Mouse (Mus musculus) testis, adult 2 months (tissue): Measurements from ENCODE around the gene Otud7a. TPM values are rescaled to one million over a fixed set of nuclear protein-coding genes. Genes with fewer than 3 reads are reported as not detected.
"Not testable (repeated sequence)": the region's sequence is repeated elsewhere in the genome, so short reads cannot be mapped to it uniquely, and the experiment has no call there.

Experiments used
- H3K27ac ChIP-seq: fragments of 200-500 bp; 2 replicates; pipeline ENCODE4 v1.5.1; 2012; ENCODE audit warnings: low read depth, low read length; ENCODE audit not compliant: control insufficient read depth, insufficient read depth
- H3K27me3 ChIP-seq: fragments of 200-500 bp; 2 replicates; pipeline ENCODE4 v1.6.1; 2012; ENCODE audit warnings: mild to moderate bottlenecking, low read length, moderate library complexity; ENCODE audit not compliant: control insufficient read depth, insufficient read depth
- H3K36me3 ChIP-seq: fragments of 200-500 bp; 2 replicates; pipeline ENCODE4 v1.6.1; 2012; ENCODE audit warnings: mild to moderate bottlenecking, low read length; ENCODE audit not compliant: control insufficient read depth, insufficient read depth
- H3K4me1 ChIP-seq: fragments of 200-500 bp; 2 replicates; pipeline ENCODE4 v1.6.1; 2012; ENCODE audit warnings: low read length; ENCODE audit not compliant: control insufficient read depth, insufficient read depth
- H3K4me3 ChIP-seq: fragments of 200-500 bp; 2 replicates; pipeline ENCODE4 v1.5.1; 2012; ENCODE audit warnings: low read depth, mild to moderate bottlenecking, low read length, moderate library complexity, mixed read lengths; ENCODE audit not compliant: control insufficient read depth
- CTCF ChIP-seq: fragments of 200-500 bp; IDR thresholded peaks from 2 replicates; pipeline ENCODE4 v1.5.1; 2012; ENCODE audit warnings: low read depth, mild to moderate bottlenecking, inconsistent platforms, low read length, moderate library complexity; ENCODE audit not compliant: control insufficient read depth, insufficient read depth, insufficient replicate concordance
- POLR2A ChIP-seq: fragments of 200-500 bp; IDR thresholded peaks from 2 replicates; pipeline ENCODE4 v1.6.1; 2012; ENCODE audit warnings: low read depth, mild to moderate bottlenecking, inconsistent platforms, low read length, moderate library complexity; ENCODE audit not compliant: control insufficient read depth
- polyA plus RNA-seq: library from polyadenylated mRNA; depleted of rRNA; stranded (reverse); fragments of >200 nt; gene quantifications from 2 replicates; pipeline ENCODE4 v1.2.3, GENCODE M21; 2012

The Otud7a gene
- polyA plus RNA-seq, 1 experiment = 6.3 TPM

DNA sequence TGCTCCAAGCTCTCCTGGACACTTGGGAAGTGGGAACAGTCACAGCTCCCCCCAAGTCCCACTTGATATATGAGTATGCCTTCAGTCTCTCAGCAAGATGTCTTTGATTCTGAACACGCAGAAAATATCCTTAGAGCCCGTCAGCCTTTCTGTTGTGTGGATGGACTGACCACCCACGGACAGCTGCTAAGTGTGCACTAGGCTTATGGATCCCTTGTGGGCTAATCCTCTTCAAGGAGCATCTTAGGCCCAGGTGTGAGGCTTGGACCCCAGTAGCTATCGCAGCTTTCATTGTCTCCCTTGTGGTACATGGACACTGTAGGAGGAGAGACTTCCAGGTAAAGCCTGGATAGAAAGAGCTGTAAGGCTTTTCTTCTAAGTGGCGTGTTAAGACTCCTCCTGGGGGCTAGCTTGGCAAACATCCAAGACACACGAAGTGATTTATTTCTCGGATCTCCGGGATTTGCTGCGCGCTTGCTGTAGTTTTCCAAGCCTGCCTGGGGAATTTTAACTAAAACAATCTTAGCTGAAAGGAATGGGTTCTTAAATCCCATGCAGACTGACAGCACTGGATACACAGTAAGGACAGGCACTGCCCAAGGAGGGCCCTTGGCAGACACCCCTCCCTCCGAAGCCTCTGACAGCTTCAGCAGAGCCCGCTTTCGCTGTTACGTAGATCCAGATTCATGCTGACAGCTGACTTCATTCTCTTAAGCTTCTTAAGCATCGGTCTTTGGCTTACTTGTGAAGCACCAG lies 223.6 kb downstream of the Otud7a start:
- H3K4me3 ChIP-seq = no peak overlapping the region
- no peak for TF ChIP-seq POLR2A
- no peak for TF ChIP-seq CTCF
- no peaks in the 10 kb centered on the region for H3K36me3 ChIP-seq
- H3K4me1 ChIP-seq = no peaks in the 10 kb centered on the region
- no peak overlapping the region for H3K27ac ChIP-seq
- no peaks in the 10 kb centered on the region for H3K27me3 ChIP-seq

DNA sequence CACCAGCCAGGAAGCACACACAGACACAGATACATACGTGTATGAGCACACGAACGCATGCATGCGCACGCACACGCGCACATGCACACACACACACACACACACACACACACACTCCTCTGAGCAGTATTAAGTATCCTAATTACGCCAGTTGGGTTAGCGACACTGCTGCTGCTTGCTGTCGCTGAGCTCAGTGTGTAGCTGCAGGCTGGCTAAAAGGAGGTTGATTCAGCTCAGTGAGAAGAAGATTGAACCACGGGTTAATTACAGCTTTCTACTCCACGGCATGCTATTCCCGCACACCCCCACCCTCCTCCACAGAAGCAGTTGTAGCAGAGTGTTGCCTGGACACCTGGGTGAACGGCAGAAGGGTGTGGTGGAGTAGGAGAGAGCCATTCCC lies 224.4 kb downstream of the Otud7a start:
- no peaks in the 10 kb centered on the region for H3K27me3 ChIP-seq
- TF ChIP-seq POLR2A (no peak), CTCF (no peak)
- no peaks in the 10 kb centered on the region for H3K36me3 ChIP-seq
- no peak overlapping the region for H3K27ac ChIP-seq
- H3K4me1 ChIP-seq = no peaks in the 10 kb centered on the region
- no peak overlapping the region for H3K4me3 ChIP-seq

DNA sequence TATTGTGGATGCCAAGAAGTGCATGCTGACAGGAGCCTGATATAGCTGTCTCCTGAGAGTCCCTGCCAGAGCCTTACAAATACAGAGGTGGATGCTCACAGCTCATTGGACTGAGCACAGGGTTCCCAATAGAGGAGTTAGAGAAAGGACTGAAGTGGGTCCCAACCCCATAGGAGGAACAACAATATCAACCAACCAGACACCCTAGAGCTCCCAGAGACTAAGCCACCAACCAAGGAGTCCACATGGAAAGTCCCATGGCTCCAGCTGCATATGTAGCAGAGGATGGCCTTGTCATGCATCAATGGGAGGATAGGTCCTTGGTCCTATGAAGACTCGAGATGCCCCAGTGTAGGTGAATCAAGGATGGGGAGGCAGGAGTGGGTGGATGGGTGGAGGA lies 226.4 kb downstream of the Otud7a start:
- H3K4me1 ChIP-seq, H3K36me3 ChIP-seq, H3K4me3 ChIP-seq, H3K27ac ChIP-seq, H3K27me3 ChIP-seq: not testable (repeated sequence)

DNA sequence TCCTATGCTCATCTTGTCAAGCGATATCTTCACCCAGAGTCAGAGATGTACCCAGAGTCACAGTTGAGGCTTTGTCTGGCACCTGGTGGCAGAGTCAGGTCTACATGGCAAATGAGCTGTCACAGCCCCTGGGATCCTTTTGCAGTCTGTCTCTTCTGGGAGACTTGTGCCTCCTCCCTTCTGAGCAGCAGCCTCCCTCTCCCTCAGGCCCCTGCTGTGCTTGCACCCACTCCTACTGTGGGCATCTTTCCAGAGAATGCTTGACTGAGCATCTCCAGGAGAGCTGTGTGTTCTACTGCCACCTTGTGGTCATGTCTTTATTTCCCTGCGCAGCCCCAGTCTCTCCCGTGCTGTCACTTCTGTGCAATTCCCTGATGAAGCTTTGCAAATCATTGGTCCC lies 227.4 kb downstream of the Otud7a start:
- Histone ChIP-seq H3K36me3 (no peaks in the 10 kb centered on the region), H3K27me3 (no peaks in the 10 kb centered on the region), H3K27ac (no peak overlapping the region), H3K4me1 (no peaks in the 10 kb centered on the region), H3K4me3 (no peak overlapping the region)
- TF ChIP-seq CTCF = peak; percentile 49; the same call in 1 of the 2 replicates
- TF ChIP-seq POLR2A = no peak

DNA sequence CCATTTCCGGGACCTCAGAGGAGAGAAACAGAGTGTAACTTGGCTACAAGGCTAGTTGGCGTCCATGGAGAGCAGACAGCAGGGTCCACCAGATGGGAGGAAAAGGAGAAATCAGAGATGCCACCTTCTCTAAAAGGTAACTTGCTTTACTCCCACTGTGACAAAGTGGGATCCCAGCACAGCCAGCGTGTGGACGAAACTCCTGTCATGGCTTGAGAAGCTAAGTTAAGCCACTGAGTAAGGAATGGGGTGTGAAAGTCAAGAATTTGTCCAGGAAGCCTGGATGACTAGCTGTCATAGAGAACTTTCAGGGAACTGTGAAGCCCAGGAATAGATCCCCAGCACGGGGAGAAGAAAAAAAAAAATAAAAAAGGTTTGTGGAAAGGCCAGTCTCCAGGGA lies 232.1 kb downstream of the Otud7a start:
- Histone ChIP-seq H3K27ac (no peak overlapping the region), H3K27me3 (no peaks in the 10 kb centered on the region), H3K36me3 (no peaks in the 10 kb centered on the region), H3K4me1 (no peaks in the 10 kb centered on the region), H3K4me3 (no peak overlapping the region)
- TF ChIP-seq POLR2A (no peak), CTCF (no peak)

DNA sequence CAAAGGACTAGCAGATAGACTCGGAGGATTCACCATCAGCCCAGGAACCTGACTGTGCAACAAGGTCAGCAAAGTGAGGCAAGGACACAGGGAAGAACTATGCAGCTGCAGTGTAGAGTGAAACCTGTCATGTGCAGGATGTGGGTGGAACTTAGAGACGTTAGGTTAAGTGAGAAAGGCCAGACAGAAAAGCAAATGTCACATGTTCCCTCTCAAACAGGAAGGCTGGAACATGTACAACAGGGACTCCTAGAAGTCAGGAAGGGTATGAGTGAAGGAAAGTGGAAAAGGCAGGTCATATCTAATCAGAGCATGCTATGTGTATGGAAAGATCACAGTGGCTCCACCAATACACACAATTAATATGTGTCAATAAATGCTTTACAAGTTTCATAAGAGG lies 232.6 kb downstream of the Otud7a start:
- no peak overlapping the region for H3K27ac ChIP-seq
- TF ChIP-seq CTCF (no peak), POLR2A (no peak)
- H3K27me3 ChIP-seq = no peaks in the 10 kb centered on the region
- H3K4me1 ChIP-seq = no peaks in the 10 kb centered on the region
- no peak overlapping the region for H3K4me3 ChIP-seq
- no peaks in the 10 kb centered on the region for H3K36me3 ChIP-seq

DNA sequence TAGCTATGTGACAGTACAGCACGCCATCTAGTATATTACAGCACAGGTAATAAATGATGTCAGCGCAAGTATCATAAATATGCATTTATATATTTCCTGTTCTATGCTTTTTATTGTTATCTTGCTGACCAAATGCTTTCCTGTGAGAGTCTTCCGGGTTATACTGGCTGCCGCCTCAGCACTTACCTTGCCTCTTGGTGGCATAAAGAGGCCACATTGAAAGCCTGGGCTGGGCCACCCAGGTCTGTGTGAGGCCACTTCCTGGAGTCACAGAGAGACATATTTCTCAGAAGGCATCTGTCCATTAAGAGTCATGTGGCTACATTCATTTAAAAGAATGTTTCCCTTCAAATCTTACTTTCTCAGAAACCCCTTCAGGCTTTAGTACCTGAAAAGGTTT lies 242.5 kb downstream of the Otud7a start:
- no peaks in the 10 kb centered on the region for H3K27me3 ChIP-seq
- no peak overlapping the region for H3K27ac ChIP-seq
- H3K36me3 ChIP-seq = no peaks in the 10 kb centered on the region
- no peak overlapping the region for H3K4me3 ChIP-seq
- H3K4me1 ChIP-seq = no peaks in the 10 kb centered on the region
- TF ChIP-seq POLR2A = no peak
- TF ChIP-seq CTCF = no peak

DNA sequence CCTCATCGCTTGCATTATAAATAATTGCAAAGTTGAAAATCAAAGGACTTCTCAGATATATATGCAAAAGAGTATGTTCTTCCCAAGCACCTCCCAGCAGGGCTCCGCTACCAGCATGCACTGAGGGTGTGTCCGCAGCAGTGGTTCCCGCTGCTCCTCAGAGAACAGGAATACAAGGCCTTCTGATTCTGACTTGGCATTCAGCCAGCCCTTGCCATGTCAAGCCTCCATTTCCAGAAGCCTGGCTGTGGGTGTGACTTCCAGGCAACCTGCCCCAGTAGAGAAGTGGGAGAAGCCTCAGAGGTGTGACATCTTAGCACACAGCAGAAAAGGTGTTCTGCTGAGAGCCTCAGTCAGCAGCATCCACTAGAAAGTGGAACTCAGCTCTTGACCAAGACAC lies 253.4 kb downstream of the Otud7a start:
- TF ChIP-seq CTCF (no peak), POLR2A (no peak)
- Histone ChIP-seq H3K27me3 (no peaks in the 10 kb centered on the region), H3K27ac (no peak overlapping the region), H3K4me1 (no peaks in the 10 kb centered on the region), H3K36me3 (no peaks in the 10 kb centered on the region), H3K4me3 (no peak overlapping the region)

DNA sequence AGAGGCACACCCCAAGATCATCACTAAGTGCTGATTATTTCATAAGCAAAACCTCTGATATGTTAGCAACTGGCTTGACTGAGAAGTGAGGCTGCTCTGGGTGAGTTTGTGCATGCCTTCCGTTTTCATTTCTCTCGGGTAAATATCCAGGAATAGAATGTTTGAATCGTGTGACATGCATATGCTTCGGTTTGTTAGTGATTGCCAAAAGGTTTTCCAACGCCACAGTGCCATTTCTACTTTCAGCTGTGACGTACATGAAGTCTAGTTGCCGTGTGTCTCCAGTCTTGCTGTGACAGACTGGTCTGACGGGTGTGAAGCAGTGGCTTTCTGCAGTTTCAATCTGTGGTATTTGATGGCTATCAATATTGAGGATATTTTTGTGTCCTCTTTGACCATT lies 273.4 kb downstream of the Otud7a start:
- no peak overlapping the region for H3K4me3 ChIP-seq
- H3K27ac ChIP-seq = no peak overlapping the region
- TF ChIP-seq POLR2A = no peak
- TF ChIP-seq CTCF = no peak
- H3K27me3 ChIP-seq = no peaks in the 10 kb centered on the region
- no peaks in the 10 kb centered on the region for H3K36me3 ChIP-seq
- H3K4me1 ChIP-seq = no peaks in the 10 kb centered on the region
